Mouse (Mus musculus): ENCODE measurements at regions not wholly inside any gene's neighbourhood (a gene's known extent, or its start where the extent isn't known, plus 50 kb on each side); places are given as distances from the start of the nearest gene placed in this dataset.

GRCm38 (mm10) chr5:119579806-119580205, 90.7 kb upstream of the Tbx3 start:
- DNase-seq (ENCODE audit: low spot score) = no peak

GRCm38 (mm10) chr5:119580395-119580794, 90.1 kb upstream of the Tbx3 start:
- no peak for DNase-seq (ENCODE audit: low spot score)

GRCm38 (mm10) chr5:119580798-119581197, 89.7 kb upstream of the Tbx3 start:
- no peak for DNase-seq (ENCODE audit: low spot score)

- no peak for DNase-seq (ENCODE audit: low spot score)
Measured at GRCm38 (mm10) chr5:119584389-119584788, 86.1 kb upstream of the Tbx3 start.

- no peak for DNase-seq (ENCODE audit: low spot score)
Measured at GRCm38 (mm10) chr5:119584914-119585313, 85.6 kb upstream of the Tbx3 start.

- no peak for DNase-seq (ENCODE audit: low spot score)
Measured at GRCm38 (mm10) chr5:119586391-119587058, 83.9 kb upstream of the Tbx3 start.

- no peak for DNase-seq (ENCODE audit: low spot score)
Measured at GRCm38 (mm10) chr5:119587239-119587811, 83.1 kb upstream of the Tbx3 start.

- no peak for DNase-seq (ENCODE audit: low spot score)
Measured at GRCm38 (mm10) chr5:119588340-119589272, 81.9 kb upstream of the Tbx3 start.

GRCm38 (mm10) chr5:119591271-119591670, 79.2 kb upstream of the Tbx3 start:
- no peak for DNase-seq (ENCODE audit: low spot score)

- no peak for DNase-seq (ENCODE audit: low spot score)
Measured at GRCm38 (mm10) chr5:119592891-119593290, 77.6 kb upstream of the Tbx3 start.

GRCm38 (mm10) chr5:119594541-119594940, 75.9 kb upstream of the Tbx3 start:
- DNase-seq (ENCODE audit: low spot score) = no peak

GRCm38 (mm10) chr5:119596295-119596993, 74.0 kb upstream of the Tbx3 start:
- DNase-seq (ENCODE audit: low spot score) = no peak

GRCm38 (mm10) chr5:119596994-119597391, 73.5 kb upstream of the Tbx3 start:
- DNase-seq (ENCODE audit: low spot score) = no peak

- no peak for DNase-seq (ENCODE audit: low spot score)
Measured at GRCm38 (mm10) chr5:119597530-119597929, 72.9 kb upstream of the Tbx3 start.

GRCm38 (mm10) chr5:119598166-119598565, 72.3 kb upstream of the Tbx3 start:
- DNase-seq (ENCODE audit: low spot score) = no peak

GRCm38 (mm10) chr5:119601390-119601789, 69.1 kb upstream of the Tbx3 start:
- DNase-seq (ENCODE audit: low spot score) = no peak

- DNase-seq (ENCODE audit: low spot score) = no peak
Measured at GRCm38 (mm10) chr5:119602001-119602400, 68.5 kb upstream of the Tbx3 start.

- DNase-seq (ENCODE audit: low spot score) = no peak
Measured at GRCm38 (mm10) chr5:119605444-119605843, 65.0 kb upstream of the Tbx3 start.

- no peak for DNase-seq (ENCODE audit: low spot score)
Measured at GRCm38 (mm10) chr5:119613413-119613812, 57.1 kb upstream of the Tbx3 start.

GRCm38 (mm10) chr5:119613981-119614770, 56.3 kb upstream of the Tbx3 start:
- no peak for DNase-seq (ENCODE audit: low spot score)

- no peak for DNase-seq (ENCODE audit: low spot score)
Measured at GRCm38 (mm10) chr5:119615681-119616080, 54.8 kb upstream of the Tbx3 start.

All from ovary, postnatal 14 days (tissue).